Mouse (Mus musculus) 3134 (cell line): ENCODE measurements at regions not wholly inside any gene's neighbourhood (a gene's known extent, or its start where the extent isn't known, plus 50 kb on each side); places are given as distances from the start of the nearest gene placed in this dataset.
A peak's percentile ranks its signal among the peaks of the same experiment; 100 is the strongest.

Source experiments
- DNase-seq: peaks from one replicate; pipeline ENCODE4 v3.0.0-alpha.2; 2011; ENCODE audit warnings: low spot score; ENCODE audit not compliant: insufficient read length; ENCODE audit errors: extremely low read depth

DNA sequence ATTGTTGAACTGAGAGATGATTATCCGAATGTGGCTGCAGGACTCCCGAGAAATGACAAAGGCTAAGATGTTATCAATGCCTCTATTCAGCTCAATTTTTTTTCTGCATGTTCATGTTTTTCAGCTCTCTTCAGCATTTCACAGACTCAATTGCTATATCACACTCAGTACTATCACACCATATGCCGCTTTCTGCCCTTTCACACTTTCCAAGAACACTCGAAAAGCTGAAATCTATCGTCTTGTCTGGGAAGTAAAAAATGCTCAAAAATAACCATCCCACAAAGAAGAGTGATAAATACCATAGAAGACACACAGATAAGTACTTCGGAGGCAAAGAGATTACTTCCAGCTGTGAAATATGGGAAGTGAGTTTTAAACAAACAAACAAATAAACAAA, 6398.9 kb upstream of the Gm7489 start:
- DNase-seq = no peak

- peak; percentile 10 for DNase-seq
Measured at GRCm38 (mm10) chr15:47521919-47522318, 6362.8 kb upstream of the Gm7489 start.
